Mouse (Mus musculus) right cerebral cortex, postnatal 14 days (tissue): ENCODE results near the gene Samd13.

Source experiments
- DNase-seq: peaks from one replicate; pipeline ENCODE4 v3.0.0; 2022

Samd13 gene

DNA sequence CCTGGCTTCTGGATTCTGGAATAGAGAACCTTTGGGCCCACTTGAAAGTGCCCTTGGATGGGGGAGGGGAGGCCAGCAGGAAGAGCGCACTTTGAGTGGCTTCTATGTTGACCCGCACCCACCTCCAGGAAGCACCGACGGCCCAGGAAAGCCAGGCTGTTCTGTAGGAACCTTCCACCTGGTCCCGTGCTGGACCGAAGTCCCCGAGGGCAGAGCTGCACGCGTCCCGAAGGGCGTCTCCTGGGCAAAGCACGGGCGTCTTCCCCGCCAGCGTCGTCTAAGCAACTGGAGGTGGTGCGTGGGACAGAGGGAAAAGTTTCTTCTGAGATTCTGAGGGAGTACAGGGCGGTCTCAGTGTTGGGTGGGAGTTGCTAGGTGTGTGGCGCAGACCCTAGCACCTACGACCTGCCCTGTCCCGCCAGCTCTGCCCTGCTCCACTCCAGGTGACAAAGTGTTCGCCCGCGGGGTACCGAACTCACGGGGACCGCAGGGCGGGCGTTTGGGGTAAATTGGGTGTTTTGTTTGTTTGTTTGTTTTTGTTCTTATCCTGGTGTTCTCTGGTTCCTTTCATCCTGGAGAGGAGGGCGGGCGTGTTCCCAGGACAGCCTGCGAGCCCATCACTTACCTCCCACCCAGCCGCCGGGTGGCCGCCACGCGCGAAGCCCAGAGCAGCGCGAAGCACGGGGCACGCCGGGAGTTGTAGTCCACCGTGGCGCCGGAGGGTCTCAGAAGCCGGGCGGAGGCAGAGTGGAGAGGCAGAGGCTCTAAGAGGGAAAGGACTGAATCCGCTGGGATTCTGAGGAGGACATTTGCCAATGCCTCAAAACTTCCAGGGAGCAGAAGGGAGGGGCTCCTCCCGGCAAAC is at the start of gene Samd13:
Gene Samd13, minus strand, starts transcription at position 782 of the 865 bp plus-strand sequence.
- DNase-seq = peak; percentile 76

DNA sequence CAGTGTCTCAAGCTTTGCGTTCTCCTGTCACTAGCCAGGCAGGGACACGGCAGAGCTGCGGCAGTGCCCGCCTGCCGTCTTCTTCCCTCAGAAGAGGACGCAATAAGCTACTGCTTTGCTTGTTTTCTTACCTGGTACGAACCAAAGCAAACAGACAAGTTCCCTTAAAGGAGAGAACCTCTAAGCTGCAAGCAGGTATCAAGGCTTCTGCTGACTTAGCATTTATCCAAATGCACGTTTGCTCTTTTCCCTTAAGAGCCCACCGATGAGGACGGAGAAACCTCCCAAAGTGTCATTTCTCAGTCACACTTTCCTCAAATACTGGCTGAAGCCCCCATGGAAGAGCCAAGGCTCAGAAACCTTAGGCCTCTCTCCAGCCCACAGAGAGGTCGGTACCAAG is 46.1 kb upstream of the Samd13 start:
- no peak for DNase-seq

- no peak for DNase-seq
These were observed 37.6 kb upstream of the Samd13 start for GRCm38 (mm10) chr3:146723037-146723436.

GRCm38 (mm10) chr3:146719696-146720095 is 34.3 kb upstream of the Samd13 start:
- peak; percentile 40 for DNase-seq

- DNase-seq = no peak
These were observed 32.9 kb upstream of the Samd13 start for GRCm38 (mm10) chr3:146718251-146718650.

DNA sequence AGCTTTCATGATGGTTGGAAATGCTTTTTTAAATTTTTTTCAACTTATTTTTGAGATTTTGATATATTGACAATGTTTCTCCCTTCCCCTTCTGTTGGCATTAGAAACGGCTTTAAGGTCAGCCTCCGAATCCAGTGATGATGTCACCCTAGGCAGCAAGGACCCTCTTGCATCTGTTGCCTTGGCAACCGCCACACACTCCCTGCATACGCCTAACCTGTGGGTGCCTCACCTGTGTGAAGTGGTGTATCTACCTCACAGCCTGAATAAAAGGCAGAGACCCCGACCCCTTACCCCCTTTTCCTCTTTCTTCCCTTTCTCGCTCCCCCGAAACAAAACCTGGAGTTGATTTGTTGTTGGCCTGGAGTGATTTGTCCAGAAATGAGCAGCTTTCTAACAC is 26.9 kb upstream of the Samd13 start:
- DNase-seq = no peak

DNA sequence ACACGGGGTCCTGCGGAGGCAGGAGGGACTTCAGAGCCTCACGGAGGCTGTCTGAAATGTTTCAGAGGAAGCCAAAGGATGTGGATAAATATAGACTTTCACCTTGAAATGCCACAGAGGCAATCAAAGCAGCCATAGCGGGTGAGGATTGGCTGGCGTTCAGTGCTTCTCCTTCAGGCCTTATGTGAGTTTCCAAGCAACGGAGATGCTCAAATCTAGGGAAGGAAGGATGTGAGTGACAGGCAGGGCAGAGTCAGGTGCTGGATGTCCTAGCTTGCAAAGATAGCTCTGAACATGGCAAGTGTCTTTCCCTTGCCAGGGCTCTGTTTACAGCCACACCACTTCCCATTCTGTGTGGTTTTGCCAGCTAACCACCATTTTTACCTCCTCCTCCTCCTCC is 26.2 kb upstream of the Samd13 start:
- DNase-seq = peak; percentile 29

GRCm38 (mm10) chr3:146711084-146711483 is 25.7 kb upstream of the Samd13 start:
- no peak for DNase-seq

- DNase-seq = no peak
These were observed 23.7 kb upstream of the Samd13 start for GRCm38 (mm10) chr3:146709086-146709485.

GRCm38 (mm10) chr3:146708381-146708780 is 23.0 kb upstream of the Samd13 start:
- DNase-seq = no peak

DNA sequence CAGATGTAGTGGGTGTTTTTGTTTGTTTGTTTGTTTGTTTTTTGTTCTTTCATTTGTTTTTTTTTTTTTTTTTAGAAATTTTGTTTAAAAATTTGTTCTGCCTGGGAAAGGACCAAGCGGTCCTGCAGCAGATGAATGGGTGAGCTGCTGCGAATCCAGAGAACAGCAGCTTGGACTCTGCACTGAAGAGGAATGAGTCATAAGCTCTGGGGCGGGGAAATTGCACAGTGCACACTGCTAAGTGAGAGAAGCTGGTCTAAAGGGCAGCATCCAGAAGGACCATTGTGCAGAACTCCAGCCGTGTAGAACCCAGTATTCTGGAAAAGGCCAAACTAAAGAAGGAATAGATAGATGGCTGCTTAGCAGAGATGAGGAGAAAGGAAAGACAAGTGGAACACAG is 18.7 kb upstream of the Samd13 start:
- DNase-seq = no peak

DNA sequence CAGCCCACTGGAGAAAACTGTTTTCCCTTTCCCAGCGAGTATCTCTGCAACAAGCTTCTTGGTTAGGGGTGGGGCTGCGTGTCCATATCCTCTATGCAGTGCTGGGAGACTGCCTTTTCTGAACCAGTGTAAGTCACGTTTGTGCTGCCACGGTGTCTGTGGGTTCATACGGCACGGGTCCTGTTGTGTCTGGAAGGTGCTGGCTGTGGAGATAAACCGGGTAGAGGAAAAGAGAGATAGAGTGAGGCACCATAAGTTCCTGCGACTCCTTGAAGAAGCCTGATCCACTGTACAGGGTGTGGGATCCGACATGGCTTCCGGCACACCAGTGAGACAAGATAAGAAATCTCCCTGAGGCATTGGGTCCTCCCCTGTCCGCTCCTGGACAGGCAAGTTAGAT is 14.7 kb upstream of the Samd13 start:
- DNase-seq = no peak

DNA sequence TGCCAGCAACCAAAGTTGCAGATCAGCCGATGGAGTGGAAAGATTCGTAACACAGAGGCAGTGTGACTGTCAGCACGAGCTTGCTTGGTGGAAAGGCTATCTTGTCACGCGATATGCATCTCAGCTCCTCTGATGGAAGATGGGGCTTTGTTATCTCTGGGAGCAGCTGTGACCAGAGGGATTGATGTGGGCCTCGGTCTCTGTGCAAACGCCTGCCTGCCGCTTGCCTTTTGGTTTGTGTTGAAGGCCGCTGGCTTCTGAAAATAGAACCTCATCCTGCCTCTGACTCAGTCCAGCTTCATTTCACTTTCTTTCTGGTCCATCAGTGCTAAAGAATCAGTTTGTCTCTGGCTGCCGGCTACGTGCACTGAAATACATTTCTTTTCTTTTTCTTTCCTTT is 13.6 kb upstream of the Samd13 start:
- DNase-seq = no peak

DNA sequence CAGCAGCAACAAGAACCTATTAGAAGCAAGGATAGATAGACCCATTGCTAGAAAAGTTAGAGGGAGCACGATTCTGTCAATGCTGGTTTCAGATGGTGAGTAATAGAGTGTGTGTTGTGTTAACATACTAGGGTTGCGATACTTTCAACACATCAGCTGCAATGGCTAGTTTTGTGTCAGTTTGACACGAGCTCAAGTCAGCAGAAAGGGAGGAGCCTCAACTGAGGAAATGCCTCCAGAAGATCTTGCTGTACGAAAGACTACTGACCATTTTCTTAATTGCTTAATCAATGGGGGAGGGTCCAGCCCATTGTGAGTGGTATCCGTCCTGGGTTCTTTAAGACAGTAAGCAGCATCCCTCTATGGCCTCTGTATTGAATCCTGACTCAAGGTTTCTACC is 7.2 kb upstream of the Samd13 start:
- no peak for DNase-seq

GRCm38 (mm10) chr3:146687121-146687725 is 1.8 kb upstream of the Samd13 start:
- DNase-seq = no peak

- DNase-seq = no peak
These were observed 1.0 kb upstream of the Samd13 start for GRCm38 (mm10) chr3:146686428-146686827.

- no peak for DNase-seq
These were observed 2.3 kb downstream of the Samd13 start for GRCm38 (mm10) chr3:146683095-146683494.

DNA sequence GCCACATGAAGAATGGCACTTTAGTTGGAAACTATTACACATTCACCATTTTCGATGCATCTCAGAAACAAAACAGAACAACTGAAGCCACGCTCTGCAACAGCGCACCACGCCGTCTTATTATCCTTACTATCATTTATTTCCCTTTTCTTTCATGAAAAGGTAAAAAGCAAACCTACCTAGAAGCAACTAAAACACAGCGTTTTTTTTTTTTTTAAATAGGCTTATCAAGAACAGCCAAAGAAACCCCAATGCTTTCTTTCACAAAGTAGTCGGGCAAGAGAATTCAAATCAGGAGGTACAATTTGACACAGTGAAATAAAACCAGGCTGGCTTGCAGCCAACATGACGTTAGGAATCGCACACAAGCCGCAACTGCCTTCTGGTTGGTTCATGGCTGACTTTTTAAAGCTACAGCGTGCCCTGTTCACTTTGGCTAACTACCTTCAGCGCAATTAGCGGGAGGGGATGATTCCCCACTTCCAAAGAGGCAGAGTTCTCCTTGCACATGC is 3.2 kb downstream of the Samd13 start:
- peak; percentile 74 for DNase-seq

- no peak for DNase-seq
These were observed 3.7 kb downstream of the Samd13 start for GRCm38 (mm10) chr3:146681696-146682095.

DNA sequence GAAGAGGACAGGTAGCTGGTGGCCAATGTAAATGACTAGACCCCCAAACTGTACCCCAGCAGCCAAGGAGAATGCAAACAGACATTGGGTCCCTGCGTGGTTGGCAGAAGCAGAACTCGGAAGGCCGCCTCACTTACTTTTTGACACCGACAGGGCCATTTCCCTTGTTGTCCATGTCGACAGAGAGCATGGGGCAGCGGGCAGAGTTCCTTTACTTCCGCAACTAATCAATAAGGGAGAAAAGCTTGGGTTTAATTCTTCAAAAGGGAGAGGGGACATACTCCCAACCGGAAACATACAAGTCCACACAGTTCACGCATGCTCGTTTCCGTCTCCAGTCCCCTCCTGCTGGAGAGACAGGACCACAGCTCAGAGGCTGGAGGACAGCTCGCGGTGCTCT is 4.8 kb downstream of the Samd13 start:
- DNase-seq = no peak

- DNase-seq = no peak
These were observed 5.7 kb downstream of the Samd13 start for GRCm38 (mm10) chr3:146679646-146680045.

GRCm38 (mm10) chr3:146676193-146676592 is 9.2 kb downstream of the Samd13 start:
- DNase-seq = no peak

- no peak for DNase-seq
These were observed 10.3 kb downstream of the Samd13 start for GRCm38 (mm10) chr3:146675101-146675500.

DNA sequence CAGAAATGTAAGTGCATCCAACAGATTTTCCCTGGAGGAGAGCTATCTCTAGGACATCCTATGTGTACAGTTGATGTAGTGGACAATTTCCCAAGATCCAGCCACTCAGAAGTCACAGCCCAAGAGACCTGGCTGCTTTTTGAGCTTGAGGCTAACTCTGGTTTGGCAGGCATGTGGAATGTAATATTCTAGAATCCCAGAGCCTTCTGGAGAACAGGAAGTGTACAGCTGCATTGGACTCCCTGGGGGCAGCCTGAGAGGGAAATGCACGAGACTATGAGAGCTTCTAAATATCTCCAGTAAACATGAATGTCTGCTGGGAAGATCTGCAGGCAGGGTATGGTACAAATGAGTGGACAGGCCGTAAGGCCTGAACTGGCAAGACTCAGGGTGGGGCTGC is 14.3 kb downstream of the Samd13 start:
- no peak for DNase-seq
